Mouse (Mus musculus): ENCODE results near the gene Adamtsl2.

Gene Adamtsl2

GRCm38 (mm10) chr2:27079152-27079584 is at the start of gene Adamtsl2:
TSS of gene Adamtsl2 (plus strand) at chr2:27079379.
- peak; percentile 18 for DNase-seq (ENCODE audit: low read depth, low spot score)

- no peak for DNase-seq (ENCODE audit: low read depth, low spot score)
Measured at GRCm38 (mm10) chr2:27032361-27032760, 46.8 kb upstream of the Adamtsl2 start.

- DNase-seq (ENCODE audit: low read depth, low spot score), result no peak
Measured at GRCm38 (mm10) chr2:27036003-27036402, 43.2 kb upstream of the Adamtsl2 start.

- DNase-seq (ENCODE audit: low read depth, low spot score), result no peak
Measured at GRCm38 (mm10) chr2:27037008-27037407, 42.2 kb upstream of the Adamtsl2 start.

GRCm38 (mm10) chr2:27038596-27038995 is 40.6 kb upstream of the Adamtsl2 start:
- DNase-seq (ENCODE audit: low read depth, low spot score), result peak; percentile 39

GRCm38 (mm10) chr2:27039286-27039685 is 39.9 kb upstream of the Adamtsl2 start:
- DNase-seq (ENCODE audit: low read depth, low spot score), result no peak

- no peak for DNase-seq (ENCODE audit: low read depth, low spot score)
Measured at GRCm38 (mm10) chr2:27042131-27042844, 36.9 kb upstream of the Adamtsl2 start.

- peak; percentile 42 for DNase-seq (ENCODE audit: low read depth, low spot score)
Measured at GRCm38 (mm10) chr2:27043461-27043860, 35.7 kb upstream of the Adamtsl2 start.

GRCm38 (mm10) chr2:27044166-27044565 is 35.0 kb upstream of the Adamtsl2 start:
- no peak for DNase-seq (ENCODE audit: low read depth, low spot score)

GRCm38 (mm10) chr2:27044641-27045040 is 34.5 kb upstream of the Adamtsl2 start:
- no peak for DNase-seq (ENCODE audit: low read depth, low spot score)

GRCm38 (mm10) chr2:27045979-27046770 is 33.0 kb upstream of the Adamtsl2 start:
- no peak for DNase-seq (ENCODE audit: low read depth, low spot score)

GRCm38 (mm10) chr2:27049408-27049807 is 29.8 kb upstream of the Adamtsl2 start:
- no peak for DNase-seq (ENCODE audit: low read depth, low spot score)

GRCm38 (mm10) chr2:27058251-27058650 is 20.9 kb upstream of the Adamtsl2 start:
- no peak for DNase-seq (ENCODE audit: low read depth, low spot score)

GRCm38 (mm10) chr2:27058751-27059150 is 20.4 kb upstream of the Adamtsl2 start:
- DNase-seq (ENCODE audit: low read depth, low spot score), result no peak

- no peak for DNase-seq (ENCODE audit: low read depth, low spot score)
Measured at GRCm38 (mm10) chr2:27059187-27059586, 20.0 kb upstream of the Adamtsl2 start.

GRCm38 (mm10) chr2:27067124-27067523 is 12.1 kb upstream of the Adamtsl2 start:
- DNase-seq (ENCODE audit: low read depth, low spot score), result no peak

GRCm38 (mm10) chr2:27067996-27068395 is 11.2 kb upstream of the Adamtsl2 start:
- DNase-seq (ENCODE audit: low read depth, low spot score), result no peak

GRCm38 (mm10) chr2:27069646-27070045 is 9.5 kb upstream of the Adamtsl2 start:
- DNase-seq (ENCODE audit: low read depth, low spot score), result no peak

GRCm38 (mm10) chr2:27070247-27070813 is 8.8 kb upstream of the Adamtsl2 start:
- DNase-seq (ENCODE audit: low read depth, low spot score), result no peak

- DNase-seq (ENCODE audit: low read depth, low spot score), result no peak
Measured at GRCm38 (mm10) chr2:27071137-27071536, 8.0 kb upstream of the Adamtsl2 start.

GRCm38 (mm10) chr2:27071978-27072377 is 7.2 kb upstream of the Adamtsl2 start, which contains the start of gene Mymk:
TSS of gene Mymk (minus strand) at chr2:27072179.
- no peak for DNase-seq (ENCODE audit: low read depth, low spot score)

- no peak for DNase-seq (ENCODE audit: low read depth, low spot score)
Measured at GRCm38 (mm10) chr2:27073407-27073806, 5.8 kb upstream of the Adamtsl2 start.
